Mouse (Mus musculus) intestine, postnatal 0 days (tissue): ENCODE measurements around the gene Dnah11. TPM values are rescaled to one million over a fixed set of nuclear protein-coding genes. Genes with fewer than 3 reads are reported as not detected.

Experiments
- ATAC-seq: fragments of 200-750 bp; cut with Nextera tagmentation; 2 replicates; pipeline ENCODE4 v1.8.0; 2017; ENCODE audit warnings: mild to moderate bottlenecking, moderate TSS enrichment, moderate library complexity
- H3K27ac ChIP-seq: fragments of 300-500 bp; sonication (generic); 2 replicates; pipeline ENCODE4 v1.5.1; 2014; ENCODE audit warnings: mild to moderate bottlenecking, low read depth, low read length, moderate library complexity
- H3K27me3 ChIP-seq: fragments of 300-500 bp; sonication (generic); replicated peaks from 2 replicates; pipeline ENCODE4 v1.6.1; 2014; ENCODE audit warnings: low read length, mixed read lengths; ENCODE audit not compliant: control insufficient read depth, insufficient read depth
- H3K36me3 ChIP-seq: fragments of 300-500 bp; sonication (generic); 2 replicates; pipeline ENCODE4 v1.6.1; 2014; ENCODE audit warnings: mild to moderate bottlenecking, moderate library complexity; ENCODE audit not compliant: control insufficient read depth, insufficient read depth
- H3K4me1 ChIP-seq: fragments of 300-500 bp; sonication (generic); replicated peaks from 2 replicates; pipeline ENCODE4 v1.6.1; 2014; ENCODE audit warnings: antibody characterized with exemption, low read length, mixed read lengths; ENCODE audit not compliant: control insufficient read depth, insufficient read depth
- H3K4me2 ChIP-seq: fragments of 300-500 bp; sonication (generic); replicated peaks from 2 replicates; pipeline ENCODE4 v1.6.1; 2014; ENCODE audit warnings: low read depth, mild to moderate bottlenecking, moderate library complexity
- H3K4me3 ChIP-seq: fragments of 300-500 bp; sonication (generic); 2 replicates; pipeline ENCODE4 v1.5.1; 2014; ENCODE audit warnings: low read depth, low read length
- H3K9ac ChIP-seq: fragments of 300-500 bp; sonication (generic); 2 replicates; pipeline ENCODE4 v1.6.1; 2014; ENCODE audit warnings: mild to moderate bottlenecking, low read depth, low read length
- H3K9me3 ChIP-seq: fragments of 300-500 bp; sonication (generic); 2 replicates; pipeline ENCODE4 v1.6.1; 2016; ENCODE audit warnings: mixed run types; ENCODE audit not compliant: control insufficient read depth
- CTCF ChIP-seq: sonication (generic); IDR thresholded peaks from 2 replicates; pipeline ENCODE4 v1.5.1; 2016; ENCODE audit warnings: low read depth, mild to moderate bottlenecking, control low read depth, antibody characterized with exemption, moderate library complexity
- WGBS: fragments of 180-500 bp; shearing (Covaris S2); extraction: QIAGEN DNeasy Blood & Tissue Kit; methylation state at CpG from one replicate; pipeline ENCODE4 v1.1.7; 2014; 5-methylcytosine and 5-hydroxymethylcytosine counted together
- polyA plus RNA-seq: library from polyadenylated mRNA; unstranded; fragments of >200 nt; fragmentation: Nextera tagmentation; extraction: Ambion mirVana; gene quantifications from 2 replicates; pipeline ENCODE4 v1.2.1, GENCODE M21; 2015

Dnah11 gene
- polyA plus RNA-seq, 1 experiment from 2014 or later = 0.01 TPM

DNA sequence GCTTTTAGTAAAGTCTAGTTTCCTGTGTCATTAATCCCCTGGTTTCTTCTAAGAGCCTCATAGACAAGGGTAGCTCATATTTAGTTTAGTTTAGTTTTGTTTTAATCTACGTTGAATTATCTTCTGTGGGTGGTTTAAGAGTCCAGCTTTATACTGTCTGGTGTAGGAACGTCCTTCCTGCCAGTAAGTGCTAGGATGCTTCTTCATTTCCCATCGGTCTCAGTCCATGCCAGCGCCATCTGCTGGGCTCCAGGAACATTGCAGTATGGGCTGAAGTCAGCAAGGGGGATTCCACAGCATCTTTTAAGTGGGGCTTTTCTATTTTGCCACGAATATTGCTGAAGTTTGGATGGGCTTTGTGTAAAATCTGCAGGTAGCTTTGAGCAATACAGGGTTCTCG, 345.5 kb downstream of the Dnah11 start:
- Histone ChIP-seq H3K9ac (no peak overlapping the region), H3K27me3 (no peaks in the 10 kb centered on the region), H3K4me1 (no peaks in the 10 kb centered on the region), H3K4me2 (no peak overlapping the region), H3K36me3 (no peaks in the 10 kb centered on the region), H3K9me3 (no peaks in the 10 kb centered on the region), H3K27ac (no peak overlapping the region), H3K4me3 (no peak overlapping the region)
- peak; percentile 94 for TF ChIP-seq CTCF
- WGBS = 24% methylated on average over 6 of the region's 6 CpGs
- no peak for ATAC-seq

DNA sequence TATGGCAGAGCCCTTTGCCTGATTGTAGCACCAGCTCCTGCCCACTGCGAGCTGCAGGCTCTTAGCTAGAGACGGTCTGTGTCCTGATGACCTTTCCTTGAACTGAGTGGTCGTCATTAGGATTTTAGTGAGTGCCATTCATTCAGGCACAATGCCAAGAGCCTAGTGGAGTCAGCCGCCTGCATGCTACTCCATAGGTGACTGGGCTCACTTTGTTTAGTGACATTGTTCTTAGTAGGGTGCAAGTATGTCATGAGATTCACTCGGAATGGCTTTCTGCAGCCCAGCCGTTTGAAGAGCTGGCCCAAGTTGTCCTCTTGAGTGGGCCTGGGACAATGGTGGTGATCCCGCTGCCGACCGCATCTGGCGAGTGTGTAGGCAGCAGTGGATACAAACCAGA, 348.4 kb downstream of the Dnah11 start:
- H3K9ac ChIP-seq = no peak overlapping the region
- no peak for ATAC-seq
- H3K27me3 ChIP-seq = no peaks in the 10 kb centered on the region
- no peak overlapping the region for H3K4me2 ChIP-seq
- TF ChIP-seq CTCF = no peak
- no peak overlapping the region for H3K27ac ChIP-seq
- no peaks in the 10 kb centered on the region for H3K9me3 ChIP-seq
- H3K36me3 ChIP-seq = no peaks in the 10 kb centered on the region
- 62% methylated on average over 10 of the region's 10 CpGs for WGBS
- no peak overlapping the region for H3K4me3 ChIP-seq
- H3K4me1 ChIP-seq = no peaks in the 10 kb centered on the region

- no peaks in the 10 kb centered on the region for H3K9me3 ChIP-seq
- no peak overlapping the region for H3K4me3 ChIP-seq
- no peaks in the 10 kb centered on the region for H3K4me1 ChIP-seq
- no peak for ATAC-seq
- no peaks in the 10 kb centered on the region for H3K27me3 ChIP-seq
- no peaks in the 10 kb centered on the region for H3K36me3 ChIP-seq
- 87% methylated on average over 6 of the region's 6 CpGs for WGBS
- no peak overlapping the region for H3K27ac ChIP-seq
- H3K9ac ChIP-seq = no peak overlapping the region
- no peak overlapping the region for H3K4me2 ChIP-seq
- no peak for TF ChIP-seq CTCF
Measured at GRCm38 (mm10) chr12:117848621-117849020, 350.2 kb downstream of the Dnah11 start.

DNA sequence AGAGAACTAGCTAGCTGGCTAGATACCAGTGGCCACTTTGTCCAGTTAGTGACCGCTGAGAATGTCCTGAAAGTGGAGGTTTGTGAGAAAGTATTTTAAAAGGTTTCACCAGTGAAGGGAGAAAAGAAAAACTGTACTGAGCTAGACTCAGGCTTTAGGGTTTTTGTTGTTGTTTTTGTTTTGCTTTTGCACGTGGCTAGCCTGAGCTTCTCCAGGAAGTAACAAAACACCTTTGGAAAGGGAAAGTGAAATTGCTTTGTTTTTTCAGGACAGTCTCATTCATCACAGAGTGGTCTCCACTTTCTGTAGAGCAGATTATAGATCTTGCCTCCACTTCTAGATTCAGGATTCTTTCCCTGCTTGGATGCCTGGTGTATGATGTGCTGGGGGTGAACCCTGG, 353.9 kb downstream of the Dnah11 start:
- Histone ChIP-seq H3K36me3 (no peaks in the 10 kb centered on the region), H3K4me1 (no peaks in the 10 kb centered on the region), H3K27me3 (0 out of 2 replicates have a peak, but pooled peaks cover 3% of the 10 kb centered on the region), H3K9ac (no peak overlapping the region), H3K9me3 (no peaks in the 10 kb centered on the region), H3K4me2 (peak overlapping the region; percentile 100), H3K4me3 (no peak overlapping the region), H3K27ac (no peak overlapping the region)
- WGBS = 34% methylated on average over 2 of the region's 2 CpGs
- no peak for ATAC-seq
- no peak for TF ChIP-seq CTCF

GRCm38 (mm10) chr12:117844075-117844408, 354.8 kb downstream of the Dnah11 start:
- 0% methylated on average over 15 of the region's 15 CpGs for WGBS

GRCm38 (mm10) chr12:117843302-117844074, 355.4 kb downstream of the Dnah11 start:
- H3K4me1 ChIP-seq = no peaks in the 10 kb centered on the region
- H3K27me3 ChIP-seq = 0 out of 2 replicates have a peak, but pooled peaks cover 3% of the 10 kb centered on the region
- under 1% methylated on average over 70 of the region's 75 CpGs for WGBS
- H3K9ac ChIP-seq = peak overlapping the region; percentile 67
- H3K27ac ChIP-seq = no peak overlapping the region
- no peak for TF ChIP-seq CTCF
- no peaks in the 10 kb centered on the region for H3K36me3 ChIP-seq
- ATAC-seq = peak; percentile 93
- peak overlapping the region; percentile 64 for H3K4me3 ChIP-seq
- H3K9me3 ChIP-seq = no peaks in the 10 kb centered on the region
- H3K4me2 ChIP-seq = peak overlapping the region; percentile 100

More at GRCm38 (mm10) chr12:117844075-117844408, 354.8 kb downstream of the Dnah11 start:
- no peaks in the 10 kb centered on the region for H3K4me1 ChIP-seq
- H3K4me3 ChIP-seq = peak overlapping the region; percentile 64
- H3K9me3 ChIP-seq = no peaks in the 10 kb centered on the region
- no peak for TF ChIP-seq CTCF
- no peaks in the 10 kb centered on the region for H3K36me3 ChIP-seq
- H3K9ac ChIP-seq = peak overlapping the region; percentile 67
- no peak overlapping the region for H3K27ac ChIP-seq
- 0 out of 2 replicates have a peak, but pooled peaks cover 3% of the 10 kb centered on the region for H3K27me3 ChIP-seq
- H3K4me2 ChIP-seq = peak overlapping the region; percentile 100
- no peak for ATAC-seq
